Mouse (Mus musculus) heart, adult 9 months (tissue): Measurements from ENCODE around the gene Cilp.
"Not testable (repeated sequence)": the region's sequence is repeated elsewhere in the genome, so short reads cannot be mapped to it uniquely, and the experiment has no call there.

ENCODE experiments used
- DNase-seq, 2 experiments: peaks; one replicate each; pipeline ENCODE4 v3.0.0; 2022; ENCODE audit warnings: low spot score in 2 of 2

The Cilp gene

DNA sequence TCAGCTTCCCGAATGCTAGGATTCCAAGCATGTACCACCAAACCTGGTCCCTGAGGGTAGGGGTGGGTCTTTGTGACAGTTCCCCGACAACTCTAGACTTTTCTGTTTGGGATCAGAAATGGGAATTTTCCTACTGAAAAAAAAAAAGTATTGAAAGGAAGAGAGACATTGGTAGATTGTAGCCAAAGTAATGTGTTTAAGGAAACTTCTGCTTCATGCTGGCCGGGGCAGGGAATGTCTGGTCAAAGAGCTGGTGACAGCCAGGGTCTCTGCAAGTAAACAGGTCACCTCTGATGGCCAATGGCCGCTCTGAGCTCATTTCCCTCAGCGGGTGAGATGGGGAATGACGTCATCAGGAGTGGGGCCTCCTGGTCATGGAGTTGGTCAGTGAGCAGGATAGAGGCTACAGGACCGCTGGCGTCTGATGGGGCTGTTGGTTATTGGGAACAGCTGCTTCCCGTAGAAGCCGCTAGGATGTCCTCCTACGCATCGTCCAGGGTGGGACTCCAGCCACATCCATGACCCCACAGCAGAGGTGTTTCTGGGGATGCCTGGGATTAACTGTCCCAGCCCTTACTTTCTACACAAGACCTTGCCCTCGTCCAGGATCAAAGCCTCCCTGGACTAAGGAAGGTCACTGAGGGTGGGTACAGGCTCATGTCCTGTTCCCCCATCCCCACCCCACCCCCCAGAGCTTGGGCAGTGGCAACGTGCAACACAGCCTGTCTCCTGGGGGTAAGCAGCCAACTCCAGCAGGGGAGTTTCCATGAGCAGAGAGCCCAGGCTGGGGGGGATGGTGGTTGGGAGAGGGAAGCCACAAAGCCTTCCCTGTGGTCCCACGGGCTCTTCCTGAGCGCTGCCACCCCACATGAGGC, 17.2 kb upstream of the Cilp start:
- DNase-seq, result peak; percentile 46 to 53

DNA sequence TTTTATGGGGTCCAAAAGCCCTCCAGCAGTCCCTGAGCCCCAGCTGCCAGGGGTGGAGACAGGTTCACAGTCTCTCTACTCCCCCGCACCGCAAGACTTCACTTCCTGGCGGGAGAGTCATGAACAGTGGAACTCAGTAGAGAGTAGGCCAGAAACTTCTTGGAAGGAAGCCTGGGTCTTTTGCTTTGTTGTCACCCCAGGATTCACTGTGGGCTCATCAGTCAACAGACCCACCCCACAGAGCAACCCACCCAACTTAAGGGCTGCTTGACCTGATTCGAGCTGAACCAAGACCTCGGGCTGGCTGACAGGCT, 16.6 kb upstream of the Cilp start:
- peak; percentile 36 to 56 for DNase-seq

DNA sequence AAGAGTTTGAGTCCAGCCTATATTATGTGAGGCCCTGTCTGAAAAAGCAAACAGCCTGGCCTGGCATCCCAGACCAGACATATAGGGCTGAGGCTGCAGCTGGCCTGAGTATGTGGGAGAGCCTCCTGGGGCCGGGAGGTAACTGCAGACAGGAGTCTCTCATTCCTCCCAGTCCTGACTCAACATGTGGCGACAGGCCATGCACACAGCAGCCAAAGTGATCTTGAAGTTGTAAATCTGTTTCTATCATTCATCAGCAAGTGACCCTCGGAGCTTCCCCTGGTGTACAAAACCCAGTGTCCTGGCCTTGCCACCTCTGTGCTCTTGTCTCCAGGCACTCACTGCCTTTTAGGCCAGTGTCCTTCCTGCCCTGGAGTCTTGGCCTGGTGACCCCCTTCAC, 13.0 kb upstream of the Cilp start:
- no peak for DNase-seq

DNA sequence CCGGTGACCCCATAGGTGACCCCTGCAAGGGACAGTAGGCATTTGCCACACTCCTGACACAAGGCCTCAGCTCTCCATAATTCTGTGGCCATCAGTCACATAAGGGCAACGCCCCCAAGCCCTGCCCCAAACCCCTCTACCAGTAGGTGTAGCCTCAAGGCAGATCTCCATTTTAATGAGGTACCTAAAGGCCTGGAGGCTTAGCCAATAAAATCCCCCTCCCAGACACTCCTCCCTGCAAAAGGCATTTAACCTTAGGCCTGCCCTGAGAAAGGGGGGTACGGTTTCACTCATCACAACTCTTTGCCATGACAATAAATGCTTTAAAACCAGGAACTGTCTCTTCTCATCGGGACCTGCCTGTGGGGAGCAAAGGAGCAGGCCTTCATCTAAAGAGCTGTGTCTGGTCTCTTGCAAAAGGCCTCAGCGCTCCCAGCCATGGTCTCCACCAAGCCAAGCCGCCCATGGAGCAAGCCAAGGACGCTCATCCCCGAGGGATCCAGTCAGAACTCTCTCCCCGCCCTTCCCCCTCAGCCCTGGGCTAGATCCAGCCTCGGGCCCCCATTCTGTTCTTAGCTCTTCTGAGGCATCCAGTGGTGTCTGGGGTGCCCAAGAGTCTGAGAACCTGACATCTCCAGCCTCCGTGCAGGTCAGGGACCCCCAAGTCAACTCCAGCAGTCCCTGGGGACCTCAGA, 8.9 kb upstream of the Cilp start:
- DNase-seq, result peak in 1 of 2 experiments; percentile 24

DNA sequence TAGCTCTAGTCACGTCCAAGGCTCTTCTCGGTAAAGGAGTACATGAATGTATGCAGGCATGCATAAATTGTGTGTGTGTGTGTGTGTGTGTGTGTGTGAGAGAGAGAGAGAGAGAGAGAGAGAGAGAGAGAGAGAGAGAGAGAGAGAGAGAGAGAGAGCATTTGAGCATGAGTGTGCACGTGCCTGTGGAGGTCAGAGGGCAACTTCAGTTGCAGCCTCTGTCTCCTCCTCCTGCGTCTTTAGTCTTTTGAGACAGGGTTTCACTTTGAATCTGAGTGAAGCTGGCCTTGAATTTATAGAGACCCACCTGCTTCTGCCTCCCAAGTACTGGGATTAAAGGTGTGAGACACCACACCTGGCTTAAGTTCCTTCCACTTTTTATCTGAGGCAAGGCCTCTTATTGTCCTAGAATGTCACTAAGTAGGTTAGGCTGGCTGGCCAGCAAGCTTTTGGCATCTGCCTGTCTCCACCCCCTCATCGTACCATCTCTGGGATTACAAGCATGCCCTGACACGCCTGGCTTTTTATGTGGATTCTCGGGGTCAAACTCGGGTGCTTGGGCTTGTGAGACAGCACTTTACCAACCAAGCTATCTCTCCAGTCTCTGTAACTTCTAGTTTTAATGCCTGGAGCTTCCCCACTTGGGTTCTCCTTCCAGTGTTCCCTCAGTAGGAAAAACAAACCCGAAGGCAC, 7.6 kb upstream of the Cilp start:
- no peak for DNase-seq

DNA sequence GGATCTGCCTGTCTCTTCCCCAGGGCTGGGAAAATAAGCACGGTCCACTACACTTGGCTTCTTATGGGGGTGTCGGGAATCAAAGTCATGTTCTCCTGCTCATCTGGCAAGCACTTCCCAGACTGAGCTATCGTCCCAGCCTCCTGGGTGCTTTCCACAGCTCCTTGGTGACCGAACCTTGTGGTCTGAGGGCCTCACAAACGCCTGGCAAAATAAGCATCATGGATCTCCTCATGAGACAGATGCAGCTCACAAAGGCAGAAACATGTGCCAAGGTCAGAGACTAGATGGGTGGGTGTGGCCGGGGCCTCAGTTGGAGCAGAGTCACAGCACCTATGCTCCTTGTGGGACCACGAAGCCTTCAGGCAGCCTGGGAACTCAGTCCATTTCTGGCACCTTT, 5.6 kb upstream of the Cilp start:
- no peak for DNase-seq

DNA sequence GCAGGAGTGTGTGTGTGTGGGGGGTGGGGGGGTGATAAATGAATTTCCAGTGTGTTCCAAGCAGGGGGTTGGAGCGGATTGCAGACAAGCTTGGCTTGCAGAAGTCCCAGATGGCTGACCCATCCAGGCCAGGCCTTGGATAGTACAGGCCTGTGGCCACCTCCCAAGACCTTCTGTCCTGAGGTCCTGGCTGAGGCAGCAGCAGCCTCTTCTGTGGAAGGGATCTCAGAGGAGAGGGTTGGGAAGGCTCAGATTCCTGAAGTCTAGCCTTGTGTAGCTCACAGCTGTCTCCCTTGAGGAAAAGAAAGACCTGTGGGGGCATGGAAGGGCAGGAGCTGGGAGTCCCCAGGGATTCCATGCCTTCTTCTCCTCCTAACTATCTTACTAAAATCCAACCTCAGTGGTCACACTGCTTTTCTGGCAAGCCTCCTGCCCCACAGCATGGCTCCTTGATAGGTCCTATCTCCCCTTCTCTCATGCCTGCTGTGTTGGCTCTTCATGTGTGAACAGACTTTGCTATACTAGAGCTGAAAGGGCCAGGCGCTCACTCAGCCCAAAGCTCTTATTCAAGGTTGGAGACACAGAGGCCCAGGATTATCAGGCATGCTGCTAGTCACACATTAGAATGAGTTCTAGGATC, 3.3 kb upstream of the Cilp start:
- peak; percentile 60 to 61 for DNase-seq

DNA sequence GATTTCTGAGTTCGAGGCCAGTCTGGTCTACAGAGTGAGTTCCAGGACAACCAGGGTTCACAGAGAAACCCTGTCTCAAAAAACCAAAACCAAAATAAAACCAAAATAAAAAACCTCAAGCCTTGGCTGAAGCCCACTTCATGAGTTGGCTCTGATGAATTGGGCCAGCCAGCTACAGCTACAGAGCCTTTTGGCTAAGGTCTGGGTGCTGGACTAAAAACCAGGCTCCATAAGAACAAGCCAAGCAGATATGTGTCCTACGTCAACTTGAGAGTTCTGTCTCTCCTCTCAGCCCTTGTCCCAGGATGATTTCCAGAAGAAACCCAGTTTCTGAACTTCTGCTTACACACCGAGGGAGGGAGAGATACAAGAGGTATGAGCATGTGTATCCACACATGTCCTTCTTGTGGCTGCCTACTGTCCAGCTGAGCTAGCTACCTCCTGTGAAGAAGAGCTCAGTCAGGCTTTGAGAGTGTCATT, 2.3 kb upstream of the Cilp start:
- peak; percentile 32 to 53 for DNase-seq

DNA sequence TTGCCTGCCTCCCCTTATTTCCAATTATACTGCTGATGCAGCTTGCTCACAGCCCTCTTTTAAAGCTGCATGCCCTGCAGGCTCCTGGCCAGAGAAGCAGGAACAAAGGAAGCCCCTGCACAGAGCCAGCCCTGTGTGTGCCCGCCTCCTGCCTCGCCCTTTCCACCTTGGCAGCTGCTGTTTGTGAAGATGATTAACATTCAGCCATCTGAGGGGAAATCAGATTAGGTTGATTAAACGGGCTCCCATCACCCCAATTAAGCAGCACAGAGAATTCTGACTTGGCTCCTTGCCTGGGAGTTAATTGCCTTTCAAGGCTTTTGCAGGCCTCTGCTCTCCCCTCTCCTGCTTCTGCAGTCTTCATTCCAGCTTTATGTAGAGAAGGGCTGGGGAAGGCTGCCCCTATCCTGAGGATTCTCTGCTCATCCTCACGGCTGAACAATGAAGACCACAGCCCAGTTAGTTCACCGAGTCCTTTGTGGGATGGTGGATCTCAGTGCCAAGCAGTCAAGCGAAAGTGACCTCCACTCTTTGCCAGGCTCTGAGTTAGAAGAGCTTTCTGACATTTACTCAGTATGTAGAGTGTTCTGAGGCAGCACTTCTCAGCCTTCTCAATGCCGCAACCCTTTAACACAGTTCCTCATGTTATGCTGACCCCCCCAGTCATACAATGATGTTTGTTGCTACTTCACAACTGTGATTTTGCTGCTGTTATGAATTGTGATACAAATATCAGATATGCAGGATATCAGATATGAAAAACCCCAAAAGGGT, 2.9 kb downstream of the Cilp start:
- no peak for DNase-seq

DNA sequence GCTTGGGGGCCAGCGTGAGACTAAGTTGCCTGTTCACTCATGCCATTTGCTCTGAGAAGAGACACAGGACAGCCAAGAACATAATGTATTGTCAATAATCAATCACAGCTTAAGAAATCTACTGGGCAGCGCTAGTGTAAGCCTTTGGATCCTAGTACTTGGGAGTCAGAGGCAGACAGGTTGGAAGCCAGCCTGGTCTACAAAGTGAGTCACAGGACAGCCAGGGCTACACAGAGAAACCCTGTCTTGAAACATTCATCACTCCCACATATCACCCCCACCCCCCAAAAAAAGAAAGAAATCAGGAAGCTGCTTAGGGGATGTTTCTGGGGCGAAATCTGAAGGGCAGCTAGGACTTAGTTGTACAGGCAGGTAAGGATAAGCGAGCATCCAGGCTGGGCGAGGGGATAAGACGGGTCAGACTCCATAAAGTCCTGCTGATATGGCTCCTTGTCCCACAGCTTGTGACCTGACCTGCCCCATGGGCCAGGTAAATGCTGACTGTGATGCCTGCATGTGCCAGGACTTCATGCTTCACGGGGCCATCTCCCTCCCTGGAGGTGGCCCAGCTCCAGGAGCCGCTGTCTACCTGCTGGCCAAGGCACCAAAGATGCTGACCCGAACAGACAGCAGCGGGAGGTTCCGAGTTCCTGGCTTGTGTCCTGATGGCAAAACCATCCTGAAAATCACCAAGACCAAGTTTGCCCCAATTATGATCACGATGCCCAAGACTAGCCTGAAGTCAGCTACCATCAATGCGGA, 8.2 kb downstream of the Cilp start:
- DNase-seq, result no peak

DNA sequence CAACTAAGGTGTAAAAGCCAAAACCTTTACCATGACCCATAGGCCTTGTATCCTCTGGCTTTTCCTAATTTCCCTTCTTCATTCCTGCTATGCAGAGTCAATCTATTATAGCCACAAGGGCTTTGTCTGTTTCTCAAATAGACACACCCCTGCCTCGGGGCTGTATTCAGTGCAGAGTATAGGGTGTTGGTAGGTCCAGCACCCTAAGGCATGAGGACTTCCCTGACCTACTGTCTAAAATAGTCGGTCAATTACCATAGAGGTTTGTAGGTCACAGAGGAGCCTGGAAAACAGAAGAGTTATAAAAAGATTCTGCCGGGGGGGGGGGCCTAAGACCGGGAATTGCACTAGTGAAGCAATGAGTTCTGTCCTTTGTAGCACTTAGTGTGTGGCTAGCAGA, 8.9 kb downstream of the Cilp start:
- DNase-seq, result no peak

DNA sequence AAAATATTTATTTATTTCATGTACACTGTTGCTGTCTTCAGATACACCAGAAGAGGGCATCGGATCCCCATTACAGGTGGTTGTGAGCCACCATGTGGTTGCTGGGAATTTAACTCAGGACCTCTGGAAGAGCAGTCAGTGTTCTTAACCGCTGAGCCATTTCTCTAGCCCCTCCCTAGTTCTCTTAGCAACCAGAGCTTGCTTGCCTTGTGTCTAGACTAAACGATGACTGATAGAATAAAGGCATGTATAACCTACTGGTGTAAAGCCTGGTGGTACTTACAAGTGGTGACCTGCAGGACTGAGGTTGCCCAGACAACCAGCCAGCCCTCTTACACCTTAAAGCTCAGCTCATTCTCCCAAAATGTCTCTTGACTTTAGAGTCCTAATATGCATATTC, 9.9 kb downstream of the Cilp start:
- not testable (repeated sequence) for DNase-seq

DNA sequence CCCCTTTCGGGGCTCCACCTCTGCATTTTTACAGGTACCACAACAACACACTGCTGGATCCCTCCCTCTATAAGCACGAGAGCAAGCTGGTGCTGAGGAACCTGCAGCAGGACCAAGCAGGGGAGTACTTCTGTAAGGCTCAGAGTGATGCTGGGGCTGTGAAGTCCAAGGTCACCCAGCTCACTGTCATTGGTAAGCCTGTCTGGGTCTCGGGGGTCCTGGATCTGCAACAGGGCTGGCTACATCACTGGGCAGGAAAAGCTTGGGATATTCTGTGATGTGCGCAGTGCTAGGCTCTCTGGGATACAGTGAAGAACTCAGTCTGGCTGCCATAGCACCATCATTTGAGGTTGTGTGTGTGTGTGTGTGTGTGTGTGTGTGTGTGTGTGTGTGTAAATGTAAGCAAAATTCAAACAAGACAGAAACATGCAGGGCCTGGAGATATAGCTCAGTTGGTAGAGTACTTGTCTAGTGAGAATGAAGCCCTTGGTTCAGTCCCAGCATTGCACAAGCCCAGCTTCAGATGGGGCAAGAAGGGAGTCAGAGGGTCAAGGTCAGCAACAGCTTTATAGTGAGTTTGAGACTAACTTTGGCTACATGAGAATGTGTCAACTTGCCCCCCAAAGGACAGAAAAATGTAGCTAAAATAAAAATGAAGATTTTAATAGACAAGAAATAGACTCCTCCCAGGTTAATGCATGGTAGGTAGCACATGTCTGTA, 11.0 kb downstream of the Cilp start:
- DNase-seq, result no peak

DNA sequence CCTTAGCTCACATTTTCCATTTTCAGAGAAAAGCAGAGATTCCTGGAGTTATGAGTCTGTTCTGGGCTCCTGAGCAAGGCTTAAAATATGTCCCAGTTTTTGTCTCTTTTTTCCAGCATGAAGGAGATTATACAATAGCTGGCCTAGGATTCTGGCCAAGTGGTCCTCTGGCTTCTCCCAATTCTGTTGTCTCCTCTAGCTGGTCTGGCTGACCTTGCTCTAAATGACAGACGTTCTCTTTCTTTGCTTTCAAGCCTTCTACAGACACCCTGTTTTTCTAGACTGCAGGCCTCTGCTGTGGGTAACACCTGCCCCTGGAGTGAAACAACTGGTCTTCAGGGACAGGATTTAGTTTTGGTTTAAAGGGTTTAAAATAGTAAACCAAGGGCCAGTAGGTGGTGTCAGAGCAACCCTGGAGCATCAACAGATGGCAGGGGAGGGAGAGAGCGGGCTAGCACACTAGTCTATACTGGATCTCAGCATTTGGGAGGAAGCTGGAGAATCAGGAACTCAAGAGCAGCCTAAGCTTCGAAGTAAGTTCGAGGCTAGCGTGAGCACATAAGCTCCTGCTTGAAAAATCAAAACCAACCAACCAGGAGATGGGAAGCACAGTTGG, 16.7 kb downstream of the Cilp start:
- peak; percentile 48 to 49 for DNase-seq

DNA sequence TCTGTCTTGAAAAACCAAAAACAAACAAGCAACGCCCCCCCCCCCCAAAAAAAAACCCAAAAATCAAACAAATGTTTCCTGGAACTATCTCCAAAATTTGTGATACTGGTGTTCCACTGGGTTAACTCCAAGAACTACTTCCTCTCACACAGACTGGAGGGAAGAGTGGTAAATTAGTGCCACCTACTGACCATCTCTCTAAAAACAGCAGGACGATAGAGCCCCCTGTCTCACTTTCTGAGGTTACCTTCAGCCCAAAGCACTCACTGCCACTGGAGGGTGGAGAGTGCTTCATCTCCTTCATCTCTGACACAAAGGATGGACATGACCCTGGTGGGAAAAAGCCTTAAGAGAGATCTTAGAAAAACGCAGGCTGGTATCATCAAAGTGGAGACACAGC, 18.3 kb downstream of the Cilp start:
- DNase-seq, result peak in 1 of 2 experiments; percentile 50

DNA sequence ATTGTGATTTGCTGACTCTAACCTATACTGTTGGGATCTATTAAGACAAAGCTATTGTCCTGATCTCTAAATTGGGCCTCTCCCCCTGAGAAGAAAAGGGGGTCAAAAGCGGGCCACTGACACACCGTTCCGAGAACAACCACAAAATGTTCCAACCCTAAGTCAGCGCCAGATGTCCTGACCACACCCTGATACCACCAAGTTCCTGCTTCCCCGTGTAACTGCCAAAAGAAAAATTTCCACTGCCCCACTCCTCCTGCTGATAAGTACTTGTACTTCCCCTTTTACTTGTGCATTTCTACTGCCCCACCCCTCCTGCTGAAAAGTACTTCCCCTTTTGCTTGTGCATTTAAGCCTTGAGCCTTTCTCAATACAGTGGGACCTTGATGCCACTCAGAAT, 23.3 kb downstream of the Cilp start:
- DNase-seq, result not testable (repeated sequence)

DNA sequence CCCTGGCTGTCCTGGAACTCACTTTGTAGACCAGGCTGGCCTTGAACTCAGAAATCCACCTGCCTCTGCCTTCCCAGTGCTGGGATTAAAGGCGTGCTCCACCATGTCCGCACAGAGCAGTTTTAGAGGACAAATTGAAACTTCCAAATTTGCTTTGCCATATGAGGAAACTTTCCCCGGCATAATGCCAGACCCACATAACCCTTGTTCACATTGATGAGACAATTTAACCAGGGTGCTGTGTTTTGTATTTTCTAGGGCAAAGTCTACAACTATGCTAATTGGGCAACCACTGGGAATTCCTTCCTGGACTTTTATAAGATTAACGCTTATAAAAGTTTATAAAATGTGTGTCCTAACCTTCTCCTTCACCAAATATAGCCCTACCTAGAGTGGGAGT, 25.0 kb downstream of the Cilp start:
- no peak for DNase-seq

DNA sequence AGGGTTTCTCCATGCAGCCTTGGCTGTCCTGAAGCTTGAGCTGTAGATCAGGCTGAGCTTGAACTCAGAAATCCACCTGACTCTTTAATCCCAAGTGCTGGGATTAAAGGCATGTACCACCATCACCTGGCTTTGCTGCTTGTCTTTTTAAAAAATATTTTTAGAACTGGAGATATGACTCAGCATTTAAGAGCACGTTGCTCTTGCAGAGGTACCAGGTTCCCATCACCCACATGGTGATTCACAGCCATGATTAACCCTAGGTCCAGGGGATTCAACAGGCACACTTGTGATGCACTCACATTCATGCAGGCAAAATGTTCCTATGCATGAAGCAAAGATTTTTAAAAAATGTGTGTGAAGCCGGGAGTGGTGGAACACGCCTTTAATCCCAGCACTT, 27.4 kb downstream of the Cilp start:
- DNase-seq, result no peak

DNA sequence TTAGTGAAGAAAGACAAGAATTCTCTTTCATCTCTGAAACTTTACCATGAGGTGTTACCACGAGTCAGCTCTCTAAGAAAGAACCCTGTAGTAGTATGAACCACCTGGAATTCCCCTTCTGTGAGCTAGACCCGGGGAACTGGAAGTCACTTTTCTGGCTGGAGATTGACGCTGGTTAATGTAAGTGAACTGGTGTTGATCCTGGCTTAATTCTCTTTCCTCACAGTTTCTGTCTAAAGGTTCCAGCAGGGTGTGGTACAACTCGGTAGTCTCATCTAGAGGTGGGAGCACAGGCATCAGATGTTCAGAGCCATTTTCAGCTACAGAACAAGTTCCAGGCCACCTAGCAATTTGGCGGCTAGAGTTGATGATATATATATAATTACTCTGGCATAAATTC, 28.1 kb downstream of the Cilp start:
- DNase-seq, result no peak

DNA sequence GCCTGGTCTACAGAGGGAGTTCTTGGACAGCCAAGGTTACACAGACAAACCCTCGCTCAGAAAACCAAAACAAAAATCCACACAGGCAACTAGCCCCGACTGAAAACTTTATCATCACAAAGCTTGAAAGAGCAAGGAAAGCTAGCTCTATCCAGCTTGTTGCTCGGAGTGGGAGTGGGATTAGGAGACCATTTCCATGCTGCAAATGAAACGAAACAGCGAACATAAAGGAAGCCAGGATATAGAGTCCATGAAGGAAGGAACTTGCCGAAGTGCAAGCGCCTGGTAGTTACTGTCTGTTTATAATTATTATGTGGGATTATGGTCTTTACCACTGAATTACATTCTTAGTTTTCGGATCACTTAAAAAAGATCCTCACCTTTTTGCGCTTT, 28.6 kb downstream of the Cilp start:
- DNase-seq, result no peak
